Mouse (Mus musculus): Measurements from ENCODE around the gene Slc9a9. TPM values are rescaled to one million over a fixed set of nuclear protein-coding genes. Genes with fewer than 3 reads are reported as not detected.

Slc9a9 gene
- polyA plus RNA-seq, 1 experiment = 4.4 TPM

- Histone ChIP-seq H3ac (ENCODE audit: control insufficient read depth, insufficient read length, low read depth) (no peak overlapping the region), H3K79me3 (ENCODE audit: low read depth) (no peaks in the 10 kb centered on the region), H3K4me3 (ENCODE audit: insufficient read depth, poor library complexity, severe bottlenecking) (no peak overlapping the region), H3K27me3 (ENCODE audit: control insufficient read depth, insufficient read depth, insufficient read length) (no peaks in the 10 kb centered on the region), H3K36me3 (ENCODE audit: control insufficient read depth, insufficient read depth) (no peaks in the 10 kb centered on the region), H3K79me2 (ENCODE audit: control insufficient read depth, insufficient read depth) (no peaks in the 10 kb centered on the region)
- no peak for TF ChIP-seq MYOG (IDR thresholded peaks at IDR 0.05; ENCODE audit: control insufficient read depth, extremely low read depth, insufficient read length)
- no peak for TF ChIP-seq CTCF (IDR thresholded peaks at IDR 0.05; ENCODE audit: control insufficient read depth, insufficient read depth, insufficient read length)
- no peak for TF ChIP-seq FOSL1 (IDR thresholded peaks at IDR 0.05; ENCODE audit: insufficient read depth, low read length, poor library complexity, severe bottlenecking)
- TF ChIP-seq USF1 (IDR thresholded peaks at IDR 0.05; ENCODE audit: low read depth) = no peak
- no peak for TF ChIP-seq MAX (IDR thresholded peaks at IDR 0.05)
- TF ChIP-seq MYOD1 (IDR thresholded peaks at IDR 0.05; ENCODE audit: control insufficient read depth, insufficient read length, low read depth) = no peak
- TF ChIP-seq CEBPB (IDR thresholded peaks at IDR 0.05; ENCODE audit: low read depth) = no peak
Measured at GRCm38 (mm10) chr9:94976191-94976590, 306.5 kb downstream of the Slc9a9 start.

DNA sequence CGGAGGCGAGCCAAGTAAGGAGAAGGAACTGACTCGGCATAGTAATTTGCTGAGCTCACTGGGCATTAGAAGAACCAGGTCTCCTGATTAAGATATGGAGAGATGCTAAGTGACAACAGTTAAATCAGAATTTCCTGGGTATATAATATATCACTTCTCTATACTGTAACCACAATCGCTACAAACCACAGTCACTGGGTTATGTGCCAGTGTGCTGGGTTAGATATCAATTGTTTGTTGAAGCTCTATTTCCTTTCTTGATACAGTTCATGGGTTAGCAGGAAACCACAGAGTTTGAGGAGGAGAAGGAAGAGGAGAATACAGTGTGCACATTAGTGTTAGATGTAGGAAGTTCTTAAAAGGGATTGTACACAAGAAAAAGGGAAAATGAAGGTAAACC, 323.9 kb downstream of the Slc9a9 start:
- Histone ChIP-seq H3K79me3 (ENCODE audit: low read depth) (no peaks in the 10 kb centered on the region), H3K79me2 (ENCODE audit: control insufficient read depth, insufficient read depth) (no peaks in the 10 kb centered on the region), H3K4me3 (ENCODE audit: insufficient read depth, poor library complexity, severe bottlenecking) (no peak overlapping the region), H3K36me3 (ENCODE audit: control insufficient read depth, insufficient read depth) (no peaks in the 10 kb centered on the region), H3ac (ENCODE audit: control insufficient read depth, insufficient read length, low read depth) (no peak overlapping the region), H3K27me3 (ENCODE audit: control insufficient read depth, insufficient read depth, insufficient read length) (no peaks in the 10 kb centered on the region)
- no peak for TF ChIP-seq MYOG (IDR thresholded peaks at IDR 0.05; ENCODE audit: control insufficient read depth, extremely low read depth, insufficient read length)
- no peak for TF ChIP-seq MAX (IDR thresholded peaks at IDR 0.05)
- no peak for TF ChIP-seq CEBPB (IDR thresholded peaks at IDR 0.05; ENCODE audit: low read depth)
- no peak for TF ChIP-seq MYOD1 (IDR thresholded peaks at IDR 0.05; ENCODE audit: control insufficient read depth, insufficient read length, low read depth)
- TF ChIP-seq CTCF (IDR thresholded peaks at IDR 0.05; ENCODE audit: control insufficient read depth, insufficient read depth, insufficient read length) = no peak
- no peak for TF ChIP-seq USF1 (IDR thresholded peaks at IDR 0.05; ENCODE audit: low read depth)
- TF ChIP-seq FOSL1 (IDR thresholded peaks at IDR 0.05; ENCODE audit: insufficient read depth, low read length, poor library complexity, severe bottlenecking) = no peak

DNA sequence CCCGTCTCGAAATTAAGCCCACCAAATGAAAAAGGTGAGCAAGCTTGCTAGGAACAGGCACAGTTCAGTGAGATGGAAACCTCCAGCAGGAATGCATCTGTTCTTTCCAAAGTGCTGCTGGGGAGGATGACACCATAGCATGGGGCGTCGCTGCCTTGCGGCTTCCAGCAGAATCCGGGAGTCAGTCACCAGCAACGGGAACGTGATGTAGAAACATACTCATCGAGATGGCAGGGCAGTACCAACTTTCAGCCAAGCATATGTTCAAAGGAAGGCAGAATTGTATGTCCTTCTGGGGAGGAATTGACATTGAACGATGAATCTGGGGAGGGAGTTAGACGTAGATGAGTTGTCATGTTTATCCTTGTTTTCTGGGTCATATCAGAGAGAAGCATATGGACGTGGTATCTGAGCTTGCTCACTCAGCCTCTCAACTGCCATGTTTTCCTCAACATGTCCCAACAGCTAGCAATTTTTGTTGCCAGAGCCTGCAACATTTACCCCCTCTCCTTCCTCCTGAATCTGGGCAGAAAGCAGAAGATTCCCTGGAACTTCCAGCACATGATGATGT, 350.5 kb downstream of the Slc9a9 start:
- Histone ChIP-seq H3K36me3 (ENCODE audit: control insufficient read depth, insufficient read depth) (no peaks in the 10 kb centered on the region), H3K79me3 (ENCODE audit: low read depth) (no peaks in the 10 kb centered on the region), H3K4me3 (ENCODE audit: insufficient read depth, poor library complexity, severe bottlenecking) (no peak overlapping the region), H3K79me2 (ENCODE audit: control insufficient read depth, insufficient read depth) (no peaks in the 10 kb centered on the region), H3ac (ENCODE audit: control insufficient read depth, insufficient read length, low read depth) (no peak overlapping the region), H3K27me3 (ENCODE audit: control insufficient read depth, insufficient read depth, insufficient read length) (no peaks in the 10 kb centered on the region)
- TF ChIP-seq USF1 (IDR thresholded peaks at IDR 0.05; ENCODE audit: low read depth) (no peak), CTCF (IDR thresholded peaks at IDR 0.05; ENCODE audit: control insufficient read depth, insufficient read depth, insufficient read length) (no peak), MYOD1 (IDR thresholded peaks at IDR 0.05; ENCODE audit: control insufficient read depth, insufficient read length, low read depth) (no peak), MAX (IDR thresholded peaks at IDR 0.05) (no peak), FOSL1 (IDR thresholded peaks at IDR 0.05; ENCODE audit: insufficient read depth, low read length, poor library complexity, severe bottlenecking) (no peak), CEBPB (IDR thresholded peaks at IDR 0.05; ENCODE audit: low read depth) (no peak), MYOG (IDR thresholded peaks at IDR 0.05; ENCODE audit: control insufficient read depth, extremely low read depth, insufficient read length) (no peak)

DNA sequence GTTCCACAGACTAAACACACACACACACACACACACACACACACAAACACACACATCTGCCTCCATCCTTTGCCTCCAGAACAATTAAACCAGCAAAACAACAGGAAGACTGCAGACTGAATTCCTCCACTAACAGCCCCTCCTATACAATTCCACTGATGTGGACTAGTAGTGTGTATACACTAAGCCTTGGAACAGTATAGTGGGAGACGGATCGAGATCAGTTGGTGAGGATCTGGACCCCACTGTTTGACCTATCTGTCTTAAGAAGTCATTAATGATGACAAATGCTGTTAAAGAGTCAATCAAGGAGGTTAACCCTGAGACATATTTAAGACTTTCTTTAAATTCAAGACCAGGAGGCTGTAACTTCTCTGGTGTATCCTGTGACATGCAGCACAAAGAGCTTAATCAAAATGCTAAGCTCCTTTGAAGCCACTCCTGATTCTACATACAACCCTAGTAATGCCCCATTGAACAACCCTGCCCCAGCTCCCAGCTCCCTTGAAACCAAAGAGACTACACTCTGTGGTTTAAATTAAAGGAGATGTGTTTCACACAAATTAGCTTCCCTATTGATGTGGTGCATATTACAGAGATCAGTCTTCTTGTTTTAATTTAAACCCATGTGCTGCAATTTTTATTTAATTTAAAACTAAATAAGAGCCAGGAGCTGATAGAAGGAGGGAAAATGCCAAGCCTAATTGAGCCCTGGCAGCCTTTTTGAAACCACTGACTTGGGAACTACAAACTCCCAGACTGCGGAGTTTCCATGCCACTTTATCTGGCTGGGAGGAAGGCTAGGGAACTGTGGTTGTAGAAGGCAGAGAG, 364.6 kb downstream of the Slc9a9 start:
- H3ac ChIP-seq (ENCODE audit: control insufficient read depth, insufficient read length, low read depth) = no peak overlapping the region
- no peaks in the 10 kb centered on the region for H3K79me3 ChIP-seq (ENCODE audit: low read depth)
- TF ChIP-seq MYOD1 (IDR thresholded peaks at IDR 0.05; ENCODE audit: control insufficient read depth, insufficient read length, low read depth) (no peak), MAX (IDR thresholded peaks at IDR 0.05) (no peak), FOSL1 (IDR thresholded peaks at IDR 0.05; ENCODE audit: insufficient read depth, low read length, poor library complexity, severe bottlenecking) (no peak), MYOG (IDR thresholded peaks at IDR 0.05; ENCODE audit: control insufficient read depth, extremely low read depth, insufficient read length) (no peak), CTCF (IDR thresholded peaks at IDR 0.05; ENCODE audit: control insufficient read depth, insufficient read depth, insufficient read length) (no peak), USF1 (IDR thresholded peaks at IDR 0.05; ENCODE audit: low read depth) (no peak), CEBPB (IDR thresholded peaks at IDR 0.05; ENCODE audit: low read depth) (no peak)

GRCm38 (mm10) chr9:95036209-95036608, 366.5 kb downstream of the Slc9a9 start:
- H3ac ChIP-seq (ENCODE audit: control insufficient read depth, insufficient read length, low read depth) = no peak overlapping the region
- TF ChIP-seq CTCF (IDR thresholded peaks at IDR 0.05; ENCODE audit: control insufficient read depth, insufficient read depth, insufficient read length) = no peak
- TF ChIP-seq USF1 (IDR thresholded peaks at IDR 0.05; ENCODE audit: low read depth) = no peak
- TF ChIP-seq MAX (IDR thresholded peaks at IDR 0.05) = no peak
- TF ChIP-seq MYOG (IDR thresholded peaks at IDR 0.05; ENCODE audit: control insufficient read depth, extremely low read depth, insufficient read length) = no peak
- TF ChIP-seq FOSL1 (IDR thresholded peaks at IDR 0.05; ENCODE audit: insufficient read depth, low read length, poor library complexity, severe bottlenecking) = no peak
- no peak for TF ChIP-seq CEBPB (IDR thresholded peaks at IDR 0.05; ENCODE audit: low read depth)
- no peak for TF ChIP-seq MYOD1 (IDR thresholded peaks at IDR 0.05; ENCODE audit: control insufficient read depth, insufficient read length, low read depth)
- no peaks in the 10 kb centered on the region for H3K79me3 ChIP-seq (ENCODE audit: low read depth)

More for the DNA sequence above, 364.6 kb downstream of the Slc9a9 start:
- Histone ChIP-seq H3K4me3 (ENCODE audit: insufficient read depth, poor library complexity, severe bottlenecking) (no peak overlapping the region), H3K36me3 (ENCODE audit: control insufficient read depth, insufficient read depth) (no peaks in the 10 kb centered on the region), H3K79me2 (ENCODE audit: control insufficient read depth, insufficient read depth) (no peaks in the 10 kb centered on the region), H3K27me3 (ENCODE audit: control insufficient read depth, insufficient read depth, insufficient read length) (no peaks in the 10 kb centered on the region)

More at GRCm38 (mm10) chr9:95036209-95036608, 366.5 kb downstream of the Slc9a9 start:
- H3K27me3 ChIP-seq (ENCODE audit: control insufficient read depth, insufficient read depth, insufficient read length) = no peaks in the 10 kb centered on the region
- H3K36me3 ChIP-seq (ENCODE audit: control insufficient read depth, insufficient read depth) = no peaks in the 10 kb centered on the region
- H3K4me3 ChIP-seq (ENCODE audit: insufficient read depth, poor library complexity, severe bottlenecking) = no peak overlapping the region
- no peaks in the 10 kb centered on the region for H3K79me2 ChIP-seq (ENCODE audit: control insufficient read depth, insufficient read depth)

Measured in C2C12 (cell line).